Mouse (Mus musculus) forebrain, embryonic 14.5 days (tissue): ENCODE results near the gene Opn1sw. TPM values are rescaled to one million over a fixed set of nuclear protein-coding genes. Genes with fewer than 3 reads are reported as not detected.
"Not testable (repeated sequence)": the region's sequence is repeated elsewhere in the genome, so short reads cannot be mapped to it uniquely, and the experiment has no call there.

Experiments used
- ATAC-seq: fragments of 200-750 bp; cut with Nextera tagmentation; 2 replicates; pipeline ENCODE4 v1.8.0; 2017; ENCODE audit warnings: mild to moderate bottlenecking, moderate library complexity
- DNase-seq: peaks from one replicate; pipeline ENCODE4 v3.0.0-alpha.2; 2015; ENCODE audit warnings: low spot score
- H3K27ac ChIP-seq: fragments of 300-500 bp; sonication (generic); 2 replicates; pipeline ENCODE4 v1.5.1; 2014; ENCODE audit warnings: low read depth, mild to moderate bottlenecking, control low read depth, low read length, moderate library complexity
- H3K27me3 ChIP-seq: fragments of 300-500 bp; sonication (generic); replicated peaks from 2 replicates; pipeline ENCODE4 v1.6.1; 2014; ENCODE audit warnings: low read length, control low read depth, mixed read lengths; ENCODE audit not compliant: control insufficient read depth, insufficient read depth
- H3K36me3 ChIP-seq: fragments of 300-500 bp; sonication (generic); 2 replicates; pipeline ENCODE4 v1.6.1; 2014; ENCODE audit warnings: low read length, control low read depth; ENCODE audit not compliant: control insufficient read depth, insufficient read depth
- H3K4me1 ChIP-seq: fragments of 300-500 bp; sonication (generic); 2 replicates; pipeline ENCODE4 v1.6.1; 2014; ENCODE audit warnings: antibody characterized with exemption, low read length, control low read depth; ENCODE audit not compliant: control insufficient read depth, insufficient read depth
- H3K4me2 ChIP-seq: fragments of 300-500 bp; sonication (generic); 2 replicates; pipeline ENCODE4 v1.6.1; 2014; ENCODE audit warnings: mild to moderate bottlenecking, control low read depth, low read length
- H3K4me3 ChIP-seq: fragments of 300-500 bp; sonication (generic); 2 replicates; pipeline ENCODE4 v1.5.1; 2014; ENCODE audit warnings: low read depth, low read length, control low read depth
- H3K9ac ChIP-seq: fragments of 300-500 bp; sonication (generic); 2 replicates; pipeline ENCODE4 v1.6.1; 2014; ENCODE audit warnings: mild to moderate bottlenecking, low read length, control low read depth, moderate library complexity
- H3K9me3 ChIP-seq: fragments of 300-500 bp; sonication (generic); replicated peaks from 2 replicates; pipeline ENCODE4 v1.6.1; 2016; ENCODE audit warnings: low read length, control low read depth, mixed read lengths; ENCODE audit not compliant: control insufficient read depth
- WGBS: fragments of 180-500 bp; shearing (Covaris S2); extraction: QIAGEN DNeasy Blood & Tissue Kit; methylation state at CpG from one replicate; pipeline ENCODE4 v1.1.7; 2014; 5-methylcytosine and 5-hydroxymethylcytosine counted together
- polyA plus RNA-seq: library from polyadenylated mRNA; unstranded; fragments of >200 nt; fragmentation: Nextera tagmentation; extraction: Ambion mirVana; gene quantifications from 2 replicates; pipeline ENCODE4 v1.2.1, GENCODE M21; 2014

The Opn1sw gene
- polyA plus RNA-seq, 1 experiment from 2014 or later: 0.33 TPM

DNA sequence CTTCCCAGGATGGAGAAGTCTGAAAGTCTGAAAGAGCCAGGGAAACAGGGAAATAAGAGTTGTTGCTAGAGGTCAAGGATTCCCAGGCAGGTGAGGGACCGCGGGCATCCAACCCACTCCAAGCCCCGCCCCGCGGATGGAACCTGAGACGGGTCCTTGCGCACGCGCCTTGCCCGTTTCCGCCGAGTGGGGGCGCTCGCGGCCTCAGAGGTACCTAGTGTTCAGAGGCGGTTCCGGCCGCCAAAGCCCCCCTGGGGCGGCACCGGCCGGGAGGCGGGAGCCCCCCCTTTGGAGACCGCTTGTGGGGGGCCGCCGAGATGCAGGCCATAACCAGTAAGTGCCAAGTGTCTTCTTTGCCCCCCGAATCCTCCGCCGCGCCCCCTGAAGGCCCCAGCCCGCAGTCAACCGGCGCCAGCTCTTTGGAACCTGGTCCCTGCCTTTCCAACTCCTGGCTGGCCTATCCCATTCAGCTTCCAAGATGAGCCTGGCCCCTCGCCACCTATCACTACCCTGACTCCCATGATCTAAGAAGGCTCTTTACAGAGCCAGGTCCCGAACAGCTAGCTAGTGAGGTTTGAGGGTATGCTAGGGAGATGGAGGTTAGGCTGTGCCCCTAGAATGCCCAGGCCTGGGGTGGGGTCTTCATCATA is 14.6 kb upstream of the Opn1sw start:
- no peaks in the 10 kb centered on the region for H3K4me1 ChIP-seq
- H3K4me3 ChIP-seq: no peak overlapping the region
- no peaks in the 10 kb centered on the region for H3K9me3 ChIP-seq
- ATAC-seq (no peak), DNase-seq (no peak)
- H3K27ac ChIP-seq: no peak overlapping the region
- 0 out of 2 replicates have a peak overlapping the region, but pooled peaks have one; percentile 14 for H3K4me2 ChIP-seq
- peaks cover 13% of the 10 kb centered on the region; the same call in 1 of the 2 replicates for H3K36me3 ChIP-seq
- H3K27me3 ChIP-seq: no peaks in the 10 kb centered on the region; the same call in 1 of the 2 replicates
- no peak overlapping the region for H3K9ac ChIP-seq
- WGBS: 7% methylated on average over 31 of the region's 34 CpGs

DNA sequence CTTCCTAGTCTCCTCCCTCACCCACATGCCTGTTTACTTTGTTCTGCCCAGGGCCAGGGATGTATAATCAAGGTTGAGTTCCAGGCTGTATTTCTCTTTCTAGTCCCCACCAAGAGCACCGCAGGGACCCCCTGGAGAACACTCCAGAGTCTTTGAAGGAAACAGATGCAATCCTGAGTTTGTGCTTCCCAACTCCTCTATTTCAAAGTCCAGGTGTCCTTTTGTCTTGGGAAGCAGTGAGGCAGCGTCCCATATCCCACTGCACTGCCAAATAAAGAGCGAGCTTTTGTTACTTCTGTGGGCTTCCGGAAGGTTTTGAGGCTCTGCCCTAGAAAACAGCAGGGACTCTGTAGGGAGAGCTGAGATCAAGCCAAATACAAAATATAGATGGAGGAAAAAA is 11.6 kb upstream of the Opn1sw start:
- ATAC-seq: no peak
- DNase-seq: no peak
- WGBS: 78% methylated on average over 4 of the region's 4 CpGs

DNA sequence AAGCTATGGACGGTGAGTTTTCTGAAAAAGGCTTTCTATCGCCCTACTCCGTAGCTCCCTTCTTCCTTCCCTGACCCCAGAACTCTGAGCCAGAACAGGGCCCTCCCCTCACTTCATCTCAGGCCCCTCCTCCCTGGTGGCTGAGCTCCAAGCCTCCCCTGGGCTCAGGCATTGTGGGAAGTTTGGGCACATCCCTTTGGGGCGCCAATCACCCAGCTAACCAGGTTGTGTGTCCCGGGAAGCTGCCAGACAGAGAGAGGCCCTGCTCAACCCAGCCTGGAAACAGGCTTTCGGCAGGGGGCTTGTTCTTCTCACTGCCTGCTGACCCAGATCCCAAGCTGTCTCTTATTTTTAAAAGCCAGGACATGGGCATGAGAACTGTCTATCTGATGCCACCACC is 9.3 kb upstream of the Opn1sw start:
- H3K27ac ChIP-seq: peak overlapping the region; percentile 80
- ATAC-seq: peak; percentile 77

More for the DNA sequence above, 11.6 kb upstream of the Opn1sw start:
- Histone ChIP-seq H3K36me3 (no peaks in the 10 kb centered on the region), H3K4me2 (no peak overlapping the region), H3K27ac (no peak overlapping the region), H3K9ac (no peak overlapping the region), H3K4me3 (no peak overlapping the region), H3K9me3 (no peaks in the 10 kb centered on the region), H3K4me1 (peaks cover 6% of the 10 kb centered on the region; the same call in 1 of the 2 replicates), H3K27me3 (no peaks in the 10 kb centered on the region; the same call in none of the 2 replicates)

DNA sequence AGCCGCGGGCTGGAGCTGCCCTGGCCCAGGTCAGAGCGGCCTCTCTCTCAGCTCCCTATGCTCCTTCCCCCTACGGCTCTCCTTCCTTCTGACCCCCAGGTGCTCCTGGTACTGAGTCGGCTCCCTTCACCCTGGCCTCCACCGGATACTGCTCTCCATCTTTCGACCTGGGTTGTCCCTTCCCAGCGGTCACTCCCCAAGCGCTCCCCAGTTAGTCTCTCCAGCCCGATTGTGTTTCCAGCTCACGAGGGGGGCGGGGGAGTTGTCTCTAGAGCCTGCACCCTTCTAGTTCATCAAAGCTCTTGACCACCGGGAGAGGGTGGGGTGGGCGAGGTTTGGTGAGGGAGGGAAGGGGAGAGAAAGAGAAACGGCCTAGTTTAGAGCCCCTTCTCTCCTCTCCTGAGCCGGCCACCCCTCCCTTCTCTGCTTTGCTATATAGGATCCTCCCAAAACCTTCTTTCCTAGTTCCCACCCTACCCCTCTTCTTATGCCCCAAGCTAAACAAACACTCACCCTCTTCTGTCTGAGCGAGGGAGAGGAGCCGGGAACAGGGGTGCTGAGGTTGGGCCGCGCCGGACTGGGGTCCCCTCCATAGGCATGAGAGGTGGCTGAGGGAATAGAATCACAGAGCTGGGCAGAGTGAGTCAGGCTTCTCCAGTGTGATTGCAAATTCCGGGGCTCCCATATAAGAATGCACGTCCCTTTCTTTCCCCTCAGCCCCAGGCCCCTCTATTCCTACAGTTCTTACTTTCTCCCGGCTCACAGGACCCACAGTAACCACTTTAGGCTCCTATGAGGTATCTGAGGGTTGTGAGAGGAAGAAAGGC is 8.7 kb upstream of the Opn1sw start:
- ATAC-seq (peak; percentile 66), DNase-seq (peak; percentile 37)
- peak overlapping the region; percentile 69 for H3K4me3 ChIP-seq
- H3K36me3 ChIP-seq: no peaks in the 10 kb centered on the region
- H3K4me2 ChIP-seq: peak overlapping the region; percentile 82
- peaks cover 6% of the 10 kb centered on the region; the same call in 1 of the 2 replicates for H3K4me1 ChIP-seq
- H3K9me3 ChIP-seq: no peaks in the 10 kb centered on the region
- 1% methylated on average over 22 of the region's 24 CpGs for WGBS
- H3K27me3 ChIP-seq: no peaks in the 10 kb centered on the region; the same call in none of the 2 replicates
- H3K9ac ChIP-seq: peak overlapping the region; percentile 81
- peak overlapping the region; percentile 80 for H3K27ac ChIP-seq

More for the DNA sequence above, 9.3 kb upstream of the Opn1sw start:
- H3K4me1 ChIP-seq: peaks cover 6% of the 10 kb centered on the region; the same call in 1 of the 2 replicates
- WGBS: 2% methylated on average over 6 of the region's 6 CpGs
- H3K9ac ChIP-seq: peak overlapping the region; percentile 81
- DNase-seq: peak; percentile 81
- no peaks in the 10 kb centered on the region for H3K36me3 ChIP-seq
- peak overlapping the region; percentile 69 for H3K4me3 ChIP-seq
- no peaks in the 10 kb centered on the region for H3K9me3 ChIP-seq
- H3K4me2 ChIP-seq: peak overlapping the region; percentile 82
- no peaks in the 10 kb centered on the region; the same call in none of the 2 replicates for H3K27me3 ChIP-seq

DNA sequence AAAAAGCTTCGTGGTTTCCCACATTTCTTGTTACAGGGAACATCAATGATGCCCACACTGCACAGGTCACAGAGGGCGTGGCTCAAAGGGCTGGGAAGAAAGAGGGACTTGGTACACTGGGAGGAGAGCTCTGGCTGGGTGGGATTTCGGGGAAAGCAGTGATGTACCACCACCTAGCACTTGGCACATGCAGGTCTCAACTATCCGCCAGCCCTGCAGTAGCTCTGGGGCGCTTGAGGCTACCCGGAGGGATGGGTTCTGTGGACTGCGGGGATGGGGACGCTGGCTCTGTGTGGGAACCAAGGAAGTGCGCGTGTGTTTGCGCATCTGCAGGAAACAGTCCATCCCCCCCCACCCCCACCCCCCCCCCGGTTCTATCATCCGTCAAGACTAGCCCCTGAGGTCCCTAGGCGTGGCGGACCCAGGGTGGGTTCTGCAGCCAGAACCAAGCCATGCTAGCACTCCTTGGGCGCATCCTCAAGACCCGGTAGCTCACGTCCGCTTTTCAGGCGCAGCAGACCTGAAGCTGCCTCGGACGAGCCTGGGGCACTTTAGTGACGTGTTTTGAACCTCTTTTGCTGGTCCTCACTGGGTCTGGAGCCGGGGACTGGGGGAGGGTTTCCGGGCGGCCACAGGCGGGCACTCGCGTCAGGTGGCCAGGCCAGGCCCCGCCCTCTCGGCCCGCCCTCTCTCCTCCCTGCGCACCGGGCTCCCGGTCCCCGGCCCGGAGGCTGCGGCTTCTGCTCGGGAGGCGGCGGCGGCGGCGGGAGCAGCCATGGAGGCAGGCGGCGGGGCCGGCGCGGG is 7.8 kb upstream of the Opn1sw start, which contains the start of gene Ccdc136:
Ccdc136 (plus strand) TSS at position 400 of the 804 bp plus-strand sequence.
- Histone ChIP-seq H3K4me3 (peak within 1 kb of the TSS; percentile 69), H3K27me3 (no peaks in the 10 kb centered on the region; the same call in 1 of the 2 replicates), H3K36me3 (no peaks in the 10 kb centered on the region), H3K9ac (peak within 1 kb of the TSS; percentile 81), H3K9me3 (no peaks in the 10 kb centered on the region), H3K4me1 (peaks cover 6% of the 10 kb centered on the region; the same call in 1 of the 2 replicates), H3K4me2 (peak within 1 kb of the TSS; percentile 82), H3K27ac (peak within 1 kb of the TSS; percentile 80)
- 2% methylated on average over 45 of the region's 49 CpGs for WGBS
- DNase-seq (peak; percentile 73), ATAC-seq (peak; percentile 92)

DNA sequence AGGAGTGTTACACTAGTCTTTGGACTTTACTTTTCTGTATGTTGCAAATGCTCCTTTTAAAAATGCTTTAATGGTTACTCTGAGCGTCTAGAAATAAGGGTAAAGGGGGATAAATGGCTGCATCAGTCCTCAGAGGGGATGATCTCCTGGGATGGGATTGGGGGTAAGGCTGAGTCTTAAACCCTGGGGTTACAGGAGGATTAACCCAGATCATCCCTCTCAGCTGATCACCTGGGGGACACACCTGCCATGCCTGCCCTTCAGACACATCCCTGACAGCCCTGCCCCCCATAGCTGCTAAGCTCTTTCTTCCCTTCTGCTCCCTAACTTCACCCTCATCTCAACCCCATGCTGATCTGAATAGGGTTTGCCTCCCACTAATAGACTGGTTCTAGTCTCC is 6.0 kb upstream of the Opn1sw start:
- Histone ChIP-seq H3K4me2 (no peak overlapping the region), H3K36me3 (no peaks in the 10 kb centered on the region), H3K27ac (no peak overlapping the region), H3K4me3 (no peak overlapping the region), H3K27me3 (no peaks in the 10 kb centered on the region; the same call in 1 of the 2 replicates), H3K9me3 (no peaks in the 10 kb centered on the region), H3K9ac (no peak overlapping the region), H3K4me1 (peaks cover 6% of the 10 kb centered on the region; the same call in 1 of the 2 replicates)
- ATAC-seq (no peak), DNase-seq (no peak)
- WGBS: 70% methylated on average over 1 of the region's 1 CpGs

DNA sequence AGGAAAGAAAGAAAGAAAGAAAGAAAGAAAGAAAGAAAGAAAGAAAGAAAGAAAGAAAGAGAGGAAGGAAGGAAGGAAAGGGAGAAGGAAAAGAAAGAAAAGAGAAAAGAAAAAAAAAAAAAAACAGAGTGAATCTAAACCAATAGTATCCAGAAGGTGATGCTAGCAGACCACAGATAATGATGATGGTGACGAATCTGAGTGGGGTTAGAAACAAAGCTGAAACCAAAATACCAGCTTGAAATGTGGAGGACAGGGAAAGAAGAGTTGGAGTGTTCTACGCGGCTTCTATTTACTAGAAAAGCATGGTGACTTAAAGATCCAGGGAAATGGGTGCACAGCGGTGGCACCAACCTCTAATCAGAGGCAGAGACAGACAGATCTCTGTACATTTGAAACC is 3.5 kb upstream of the Opn1sw start:
- DNase-seq: no peak

DNA sequence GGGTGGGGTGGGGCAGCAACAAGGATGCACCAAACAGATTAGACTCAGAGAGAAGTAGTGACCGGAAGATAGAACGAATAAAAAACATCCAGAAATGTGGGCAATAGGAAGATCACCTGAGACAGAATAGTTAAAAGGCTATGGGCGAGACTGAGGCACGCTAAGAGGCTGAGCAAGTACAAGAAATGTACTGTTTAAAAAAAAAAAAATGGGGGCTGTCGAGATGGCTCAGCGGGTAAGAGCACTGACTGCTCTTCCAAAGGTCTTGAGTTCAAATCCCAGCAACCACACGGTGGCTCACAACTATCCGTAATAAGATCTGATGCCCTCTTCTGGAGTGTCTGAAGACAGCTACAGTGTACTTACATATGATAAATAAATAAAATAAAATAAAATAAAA is 3.0 kb upstream of the Opn1sw start:
- H3K4me3 ChIP-seq, H3K36me3 ChIP-seq, H3K9ac ChIP-seq, H3K27ac ChIP-seq, DNase-seq, H3K9me3 ChIP-seq, H3K4me2 ChIP-seq, ATAC-seq, H3K27me3 ChIP-seq: not testable (repeated sequence)
- 81% methylated on average over 8 of the region's 8 CpGs for WGBS
- H3K4me1 ChIP-seq: peaks cover 18% of the 10 kb centered on the region; the same call in 1 of the 2 replicates

More for the DNA sequence above, 3.5 kb upstream of the Opn1sw start:
- 73% methylated on average over 4 of the region's 4 CpGs for WGBS
- no peak for ATAC-seq
- Histone ChIP-seq H3K36me3 (no peaks in the 10 kb centered on the region), H3K27ac (no peak overlapping the region), H3K4me2 (no peak overlapping the region), H3K4me3 (no peak overlapping the region), H3K9me3 (no peaks in the 10 kb centered on the region), H3K4me1 (peaks cover 18% of the 10 kb centered on the region; the same call in 1 of the 2 replicates), H3K27me3 (no peaks in the 10 kb centered on the region; the same call in 1 of the 2 replicates), H3K9ac (no peak overlapping the region)
